Mouse (Mus musculus) T-helper 1 cell (primary cell): Measurements from ENCODE around the gene Pecam1.
"Not testable (repeated sequence)": the region's sequence is repeated elsewhere in the genome, so short reads cannot be mapped to it uniquely, and the experiment has no call there.

ENCODE experiments used
- in situ Hi-C: fragments of 300-600 bp; cut with MboI, MseI; formaldehyde crosslinking; loops from one replicate; pipeline ENCODE4 v1.15.1; 2025; ENCODE audit warnings: high pct_unique_total_duplicates

Gene Pecam1

DNA sequence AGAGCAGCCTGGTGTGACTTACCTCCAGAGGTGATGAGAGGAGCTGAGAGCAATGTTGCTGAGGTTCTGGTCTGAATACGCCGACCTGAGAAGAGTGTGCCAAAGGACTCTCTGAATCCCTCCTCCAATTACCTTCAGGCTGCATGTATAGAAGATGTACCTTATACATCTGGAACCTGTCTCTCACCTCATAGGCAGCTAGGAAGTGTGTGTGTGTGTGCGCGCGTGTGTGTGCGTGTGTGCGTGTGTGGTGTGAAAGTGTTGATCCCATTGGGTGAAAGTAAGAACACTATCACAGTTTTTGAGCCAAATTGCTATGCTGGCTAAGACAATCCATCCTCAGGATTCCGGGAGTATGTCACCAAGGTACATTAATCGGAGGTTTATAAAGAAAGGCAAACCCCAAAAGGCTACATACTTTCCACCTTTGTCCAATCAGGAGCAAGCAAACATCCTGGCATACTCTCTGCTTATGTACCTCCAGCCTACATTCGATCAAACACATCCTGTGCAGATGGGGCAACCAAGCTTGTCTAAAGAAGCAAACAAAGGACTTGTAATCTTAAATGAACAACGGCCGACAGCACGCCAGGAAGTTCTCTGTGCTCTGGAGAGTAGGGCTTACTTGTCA is at the start of gene Pecam1:
TSS of gene Pecam1 (minus strand) at position 508 of the 631 bp plus-strand sequence.
- in situ Hi-C loops: no loop called here

- in situ Hi-C loops: no loop called here
Observed at GRCm38 (mm10) chr11:106795679-106796078, 45.3 kb upstream of the Pecam1 start.

GRCm38 (mm10) chr11:106793846-106794245 is 43.4 kb upstream of the Pecam1 start:
- in situ Hi-C loops: loop anchor here (5.0 kb wide), 1 partner anchor 118 kb away; no protein-coding TSS in a partner anchor

GRCm38 (mm10) chr11:106789649-106790048 is 39.2 kb upstream of the Pecam1 start:
- in situ Hi-C loops: loop anchor here (5.0 kb wide), 1 partner anchor 123 kb away; no protein-coding TSS in a partner anchor

DNA sequence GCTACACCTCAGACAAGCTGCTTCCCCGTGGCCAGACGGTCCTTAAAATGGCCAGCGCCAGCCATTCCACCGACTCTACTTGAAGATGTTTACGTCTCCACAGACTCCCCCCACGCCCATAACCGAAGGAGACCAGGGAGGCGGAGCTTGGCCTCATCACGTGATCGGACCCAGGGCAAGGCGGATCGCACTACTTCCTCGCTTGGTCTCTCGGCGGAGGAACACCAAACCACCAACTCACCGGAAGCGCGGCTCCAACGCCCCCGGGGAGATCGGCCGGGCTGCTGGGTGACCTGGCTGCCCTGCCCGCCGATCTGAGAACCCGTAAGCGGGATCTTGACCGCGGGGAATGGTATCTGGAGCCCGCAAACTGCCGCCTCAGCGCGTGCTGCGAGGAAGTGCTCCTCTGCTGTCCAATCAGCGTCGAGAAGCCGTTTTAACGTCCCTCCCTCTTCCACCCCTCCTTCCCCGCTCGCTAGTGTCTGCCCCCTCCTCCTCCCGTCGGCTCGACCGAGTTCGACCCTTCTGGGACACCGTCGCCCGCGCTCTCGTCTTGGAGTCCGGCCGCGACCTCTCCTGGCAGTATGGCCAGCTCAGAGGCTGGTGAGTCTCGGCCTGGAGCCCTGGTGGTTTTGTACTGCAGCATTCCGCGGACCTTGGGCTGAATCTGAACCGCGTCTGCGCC is 38.5 kb upstream of the Pecam1 start, which contains the start of the genes Ddx5 and Cep95:
TSS of gene Ddx5 (minus strand) at position 411 of the 685 bp plus-strand sequence.
TSS of gene Cep95 (plus strand) at position 478 of the 685 bp plus-strand sequence.
- in situ Hi-C loops: no loop called here

- in situ Hi-C loops: no loop called here
Observed at GRCm38 (mm10) chr11:106788026-106788774, 37.8 kb upstream of the Pecam1 start.

DNA sequence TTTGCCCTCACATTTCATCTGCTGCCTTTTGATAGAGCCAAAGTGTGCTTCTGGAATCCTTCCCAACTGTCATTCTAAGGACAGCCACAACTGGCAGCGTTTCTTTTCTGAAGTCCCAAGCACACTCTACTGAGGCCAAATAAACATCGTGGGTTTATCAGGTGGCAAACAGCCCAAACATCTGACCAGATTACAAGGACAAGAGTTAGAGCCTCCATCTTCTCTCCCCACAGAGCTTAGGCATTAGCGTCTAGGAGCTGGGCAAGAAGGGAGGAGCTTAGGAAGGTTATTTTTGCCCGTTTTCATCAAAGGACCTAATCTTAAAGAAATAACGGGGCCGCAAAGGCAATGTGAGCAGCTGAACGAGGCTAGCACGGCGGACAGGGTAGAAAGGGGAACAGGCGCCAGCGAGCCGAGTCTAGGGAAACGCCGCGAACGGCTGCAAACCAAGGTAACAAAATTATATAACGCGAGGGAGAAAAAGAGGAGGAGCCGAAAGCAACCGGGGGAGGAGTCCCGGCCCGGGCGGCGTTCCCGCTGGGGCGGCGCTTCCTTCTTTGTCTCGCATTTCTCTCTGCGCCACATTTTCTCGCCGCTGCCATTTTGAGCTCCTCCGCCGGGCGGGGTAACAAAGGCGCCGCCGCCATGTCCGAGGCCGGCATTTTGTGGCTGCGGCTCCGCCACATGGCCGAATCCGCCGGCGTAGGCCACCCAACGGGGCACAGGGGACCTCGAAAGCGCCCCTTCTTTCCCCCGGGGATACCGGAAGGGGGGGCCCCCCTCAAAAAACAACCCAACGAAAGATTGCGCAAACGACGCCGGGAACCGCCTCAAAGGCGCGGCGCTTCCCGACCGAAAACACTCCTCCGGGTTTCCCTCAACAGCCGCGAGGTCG is 37.0 kb upstream of the Pecam1 start:
- in situ Hi-C loops: no loop called here

GRCm38 (mm10) chr11:106785043-106785442 is 34.6 kb upstream of the Pecam1 start:
- in situ Hi-C loops: no loop called here

DNA sequence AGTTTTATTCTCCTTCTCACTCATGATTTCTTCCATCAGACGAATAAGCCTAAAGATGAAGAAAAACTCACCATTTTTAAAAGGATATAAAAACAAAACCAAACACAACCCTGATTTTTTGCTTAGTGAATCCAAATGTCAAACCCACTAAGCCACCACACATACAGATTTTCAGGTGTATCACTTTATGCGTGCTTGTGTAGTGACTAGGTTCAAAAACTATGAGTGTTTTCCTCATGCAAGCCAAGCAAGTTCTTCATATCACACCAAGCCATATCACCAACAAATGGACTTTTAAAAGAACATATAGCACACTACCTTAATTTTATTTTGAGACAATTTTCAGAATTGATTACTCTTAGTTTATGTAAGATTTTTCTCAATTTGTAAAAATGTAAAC is 34.0 kb upstream of the Pecam1 start:
- in situ Hi-C loops: no loop called here

DNA sequence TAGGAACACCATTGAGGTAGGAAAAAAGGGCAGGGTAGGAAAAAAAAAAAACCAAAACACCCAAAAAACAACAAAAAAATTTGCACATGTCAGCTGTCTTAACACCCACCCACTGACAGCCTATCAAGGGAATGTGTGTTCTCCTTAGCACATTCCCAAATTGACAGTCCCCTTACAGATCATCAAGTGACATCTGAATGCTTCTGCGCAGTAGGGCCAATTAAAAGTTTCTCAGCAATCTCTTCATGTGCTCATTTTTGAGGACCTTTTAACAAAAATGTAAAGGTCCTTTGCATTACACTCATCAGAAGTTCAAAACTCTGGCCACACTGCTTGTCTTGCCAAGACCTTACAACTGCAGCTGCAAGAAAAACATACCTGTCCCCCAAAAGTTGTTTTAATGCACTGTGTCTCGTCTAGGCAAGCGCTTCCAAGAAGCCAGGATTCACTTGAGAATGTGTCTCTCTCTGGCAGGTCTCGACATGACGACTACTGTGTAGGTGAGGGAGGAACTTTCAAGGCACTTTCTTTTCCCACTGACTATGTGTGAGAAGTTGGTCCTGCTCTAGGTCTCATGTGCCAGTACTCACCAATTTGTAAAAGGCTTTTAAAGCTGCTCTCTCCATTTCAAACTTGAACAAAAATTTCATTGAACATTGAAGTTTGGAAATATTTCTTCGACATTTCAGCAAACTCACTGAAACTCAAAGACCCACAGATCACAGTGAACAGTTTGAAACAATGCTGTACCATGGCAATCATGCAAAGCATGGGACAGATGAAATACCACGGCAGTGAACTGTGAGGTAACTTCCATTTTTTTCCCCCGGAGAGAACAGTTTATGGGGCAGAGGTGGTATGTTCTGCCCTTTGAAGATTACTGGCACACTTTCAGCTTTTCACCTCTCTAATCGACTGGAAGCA is 32.7 kb upstream of the Pecam1 start:
- in situ Hi-C loops: no loop called here

DNA sequence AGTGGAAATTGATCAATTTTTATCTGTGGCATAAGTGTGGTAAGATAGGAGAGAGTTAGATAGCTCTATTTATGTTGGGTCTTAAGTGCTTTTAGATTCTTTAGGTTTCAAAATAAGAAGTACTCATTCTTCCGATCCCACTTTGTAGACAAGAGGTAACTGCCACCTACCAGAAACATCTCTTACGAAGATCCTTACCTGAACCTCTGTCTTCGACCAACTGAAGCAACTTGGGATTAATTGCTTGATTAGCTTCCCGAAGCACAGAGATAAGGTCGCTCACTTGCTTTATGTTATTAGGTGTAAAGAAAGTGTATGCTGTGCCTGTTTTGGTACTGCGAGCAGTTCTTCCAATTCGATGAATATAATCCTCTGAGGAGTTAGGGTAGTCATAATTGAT is 31.8 kb upstream of the Pecam1 start:
- in situ Hi-C loops: not testable (repeated sequence)

- in situ Hi-C loops: no loop called here
Observed at GRCm38 (mm10) chr11:106780590-106781220, 30.3 kb upstream of the Pecam1 start.

- in situ Hi-C loops: no loop called here
Observed at GRCm38 (mm10) chr11:106780089-106780425, 29.6 kb upstream of the Pecam1 start.

DNA sequence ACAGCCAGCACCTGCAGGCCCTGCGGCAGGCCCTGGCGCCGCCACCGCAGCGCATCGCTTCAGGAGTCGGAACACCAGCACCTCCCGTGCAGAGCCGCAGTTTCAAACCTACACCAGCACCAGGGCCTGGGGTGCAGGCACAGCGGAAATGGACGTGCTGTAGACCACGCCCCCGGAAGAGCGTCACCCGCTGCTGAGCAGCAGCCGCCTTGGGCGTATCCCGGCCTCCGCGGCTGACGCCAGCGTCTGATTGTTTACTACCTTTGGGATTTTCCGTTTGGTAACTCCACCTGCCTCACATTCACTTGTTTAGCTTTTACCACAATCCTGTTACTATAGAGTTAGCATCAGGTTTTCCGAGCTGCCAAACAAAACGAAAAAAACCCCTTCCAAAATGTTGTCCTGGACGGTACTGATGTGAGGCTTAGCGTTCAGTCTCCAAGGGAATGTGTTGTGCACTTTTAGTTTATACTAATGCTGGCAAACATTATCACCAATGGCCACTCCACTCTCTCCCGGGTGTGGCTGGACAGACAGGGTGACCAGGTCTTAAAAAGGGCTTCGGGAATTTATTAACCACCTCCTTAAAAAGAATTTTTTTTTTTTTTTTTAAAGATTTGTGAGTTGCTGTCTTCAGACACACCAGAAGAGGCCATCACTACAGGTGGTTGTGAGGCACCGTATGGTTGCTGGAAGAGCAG is 29.1 kb upstream of the Pecam1 start, which contains the start of gene Polg2:
TSS of gene Polg2 (minus strand) at position 150 of the 701 bp plus-strand sequence.
- in situ Hi-C loops: loop anchor here (5.0 kb wide), 1 partner anchor 37 kb away; no protein-coding TSS in a partner anchor

DNA sequence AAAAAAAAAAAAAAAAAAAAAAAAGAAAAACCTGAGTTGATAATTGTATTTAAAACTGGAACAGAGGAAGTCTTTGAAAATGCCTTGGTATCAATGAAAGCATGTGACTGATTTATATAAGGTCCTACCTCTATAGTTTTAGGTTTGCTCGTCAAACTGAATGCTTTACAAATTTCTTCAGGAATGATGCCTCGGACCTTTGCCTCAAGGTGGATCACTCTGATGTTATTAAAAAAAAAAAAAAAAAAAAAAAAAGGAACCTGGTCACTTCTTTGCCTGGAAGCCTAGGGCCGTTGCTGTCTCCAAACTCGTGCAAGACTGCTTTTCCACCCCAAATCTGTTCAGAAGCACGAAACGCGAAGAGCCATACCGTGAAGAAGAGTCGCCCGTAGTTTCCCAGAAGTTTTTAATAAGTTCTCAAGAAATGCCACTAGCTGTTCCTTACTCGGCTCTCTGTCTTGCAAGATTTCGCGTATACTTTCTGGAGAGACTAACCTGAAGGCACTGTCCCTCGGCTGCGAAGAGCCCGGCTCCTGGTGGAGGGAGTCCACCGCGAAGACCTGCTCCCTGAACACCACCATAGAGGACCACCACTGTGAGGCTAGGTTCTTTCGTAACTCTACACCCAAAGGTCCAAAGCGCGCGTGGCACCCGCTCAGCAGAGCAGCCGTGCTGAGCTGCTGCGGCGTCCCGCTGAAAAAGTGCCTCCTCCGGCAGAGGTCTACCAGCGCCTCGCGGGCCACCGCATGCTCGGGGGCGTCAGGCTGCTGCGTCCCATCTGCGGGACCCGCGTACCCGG is 28.4 kb upstream of the Pecam1 start:
- in situ Hi-C loops: loop anchor here (5.0 kb wide), 1 partner anchor 36 kb away; no protein-coding TSS in a partner anchor

GRCm38 (mm10) chr11:106778132-106778531 is 27.7 kb upstream of the Pecam1 start:
- in situ Hi-C loops: loop anchor here (5.0 kb wide), 1 partner anchor 36 kb away; no protein-coding TSS in a partner anchor

GRCm38 (mm10) chr11:106777395-106777794 is 27.0 kb upstream of the Pecam1 start:
- in situ Hi-C loops: loop anchor here (5.0 kb wide), 1 partner anchor 35 kb away; no protein-coding TSS in a partner anchor

DNA sequence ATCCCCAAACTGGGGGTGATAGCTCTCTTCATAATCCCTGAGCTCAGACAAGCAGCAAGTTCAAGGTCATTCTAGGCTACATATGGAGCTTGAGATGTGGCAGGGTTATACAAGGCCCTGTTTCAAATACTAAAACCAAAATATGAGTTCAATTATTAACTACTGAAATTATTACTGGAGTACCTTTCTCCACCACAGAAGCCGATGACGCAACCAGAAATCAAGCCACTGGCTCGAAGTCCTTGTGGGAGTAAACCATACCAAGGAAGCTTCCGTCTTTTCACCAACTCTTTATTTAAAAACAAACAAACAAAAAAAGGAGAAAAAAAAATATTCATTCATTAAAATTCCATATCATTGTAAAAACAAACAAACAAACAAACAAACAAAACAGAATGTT is 26.5 kb upstream of the Pecam1 start:
- in situ Hi-C loops: loop anchor here (5.0 kb wide), 1 partner anchor 35 kb away; no protein-coding TSS in a partner anchor
